Mouse (Mus musculus): ENCODE data around the gene Stard7.

- TF ChIP-seq EP300 (IDR thresholded peaks at IDR 0.05) (no peak), CTCF (IDR thresholded peaks at IDR 0.05) (no peak)
Measured at GRCm38 (mm10) chr2:127298056-127298455, 28.0 kb downstream of the Stard7 start.
